Mouse (Mus musculus) hindbrain, embryonic 11.5 days (tissue): Measurements from ENCODE around the gene Hsp90ab1. TPM values are rescaled to one million over a fixed set of nuclear protein-coding genes. Genes with fewer than 3 reads are reported as not detected.
A peak's percentile ranks its signal among the peaks of the same experiment; 100 is the strongest.

Experiments
- ATAC-seq: fragments of 200-750 bp; cut with Nextera tagmentation; 2 replicates; pipeline ENCODE4 v1.8.0; 2017; ENCODE audit warnings: mild to moderate bottlenecking, moderate TSS enrichment, moderate library complexity; ENCODE audit not compliant: low FRiP score
- DNase-seq: peaks from one replicate; pipeline ENCODE4 v3.0.0-alpha.2; 2015; ENCODE audit warnings: low spot score
- H3K27ac ChIP-seq: fragments of 300-500 bp; sonication (generic); 2 replicates; pipeline ENCODE4 v1.5.1; 2014; ENCODE audit warnings: mild to moderate bottlenecking, low read depth, low read length
- H3K27me3 ChIP-seq: fragments of 300-500 bp; sonication (generic); 2 replicates; pipeline ENCODE4 v1.6.1; 2014; ENCODE audit warnings: mild to moderate bottlenecking, low read length, moderate library complexity, mixed read lengths; ENCODE audit not compliant: control insufficient read depth, insufficient read depth
- H3K36me3 ChIP-seq: fragments of 300-500 bp; sonication (generic); 2 replicates; pipeline ENCODE4 v1.6.1; 2014; ENCODE audit warnings: mild to moderate bottlenecking, low read length, moderate library complexity, mixed read lengths; ENCODE audit not compliant: control insufficient read depth, insufficient read depth
- H3K4me1 ChIP-seq: fragments of 300-500 bp; sonication (generic); replicated peaks from 2 replicates; pipeline ENCODE4 v1.6.1; 2014; ENCODE audit warnings: low read length, mixed read lengths; ENCODE audit not compliant: control insufficient read depth, insufficient read depth
- H3K4me2 ChIP-seq: fragments of 300-500 bp; sonication (generic); replicated peaks from 2 replicates; pipeline ENCODE4 v1.6.1; 2014; ENCODE audit warnings: mild to moderate bottlenecking, low read depth, low read length
- H3K4me3 ChIP-seq: fragments of 300-500 bp; sonication (generic); 2 replicates; pipeline ENCODE4 v1.5.1; 2014; ENCODE audit warnings: low read depth, low read length
- H3K9ac ChIP-seq: fragments of 300-500 bp; sonication (generic); 2 replicates; pipeline ENCODE4 v1.6.1; 2014; ENCODE audit warnings: low read depth, low read length
- H3K9me3 ChIP-seq: fragments of 300-500 bp; sonication (generic); 2 replicates; pipeline ENCODE4 v1.6.1; 2016; ENCODE audit warnings: low read length; ENCODE audit not compliant: control insufficient read depth
- WGBS: fragments of 180-500 bp; shearing (Covaris S2); extraction: QIAGEN DNeasy Blood & Tissue Kit; methylation state at CpG from one replicate; pipeline ENCODE4 v1.1.7; 2014; 5-methylcytosine and 5-hydroxymethylcytosine counted together
- polyA plus RNA-seq: library from polyadenylated mRNA; unstranded; fragments of >200 nt; fragmentation: Nextera tagmentation; extraction: Ambion mirVana; gene quantifications from 2 replicates; pipeline ENCODE4 v1.2.1, GENCODE M21; 2014

Gene Hsp90ab1
- polyA plus RNA-seq, 1 experiment from 2014 or later, result 1,644 TPM

- Histone ChIP-seq H3K9me3 (no peaks in the 10 kb centered on the region), H3K4me1 (peaks cover 15% of the 10 kb centered on the region), H3K27me3 (peaks cover 15% of the 10 kb centered on the region), H3K36me3 (no peaks in the 10 kb centered on the region), H3K9ac (no peak overlapping the region), H3K27ac (no peak overlapping the region), H3K4me3 (no peak overlapping the region), H3K4me2 (peak overlapping the region; percentile 70; the same call in 1 of the 2 replicates)
- ATAC-seq (no peak), DNase-seq (peak; percentile 18)
- 57% methylated on average over 3 of the region's 3 CpGs for WGBS
These were observed 25.8 kb upstream of the Hsp90ab1 start for GRCm38 (mm10) chr17:45598891-45599290.

- no peak overlapping the region for H3K4me2 ChIP-seq
- peaks cover 15% of the 10 kb centered on the region for H3K27me3 ChIP-seq
- ATAC-seq, result no peak
- no peak overlapping the region for H3K4me3 ChIP-seq
- 93% methylated on average over 2 of the region's 2 CpGs for WGBS
- no peak overlapping the region for H3K9ac ChIP-seq
- peaks cover 16% of the 10 kb centered on the region for H3K4me1 ChIP-seq
- no peak for DNase-seq
- H3K9me3 ChIP-seq, result no peaks in the 10 kb centered on the region
- no peaks in the 10 kb centered on the region for H3K36me3 ChIP-seq
- H3K27ac ChIP-seq, result no peak overlapping the region
These were observed 25.3 kb upstream of the Hsp90ab1 start for GRCm38 (mm10) chr17:45598376-45598775.

GRCm38 (mm10) chr17:45597787-45598186, 24.7 kb upstream of the Hsp90ab1 start:
- Histone ChIP-seq H3K27me3 (peaks cover 15% of the 10 kb centered on the region), H3K4me1 (peaks cover 17% of the 10 kb centered on the region), H3K27ac (no peak overlapping the region), H3K9me3 (no peaks in the 10 kb centered on the region), H3K36me3 (no peaks in the 10 kb centered on the region), H3K4me3 (no peak overlapping the region), H3K4me2 (no peak overlapping the region), H3K9ac (no peak overlapping the region)
- 44% methylated on average over 3 of the region's 3 CpGs for WGBS
- ATAC-seq (no peak), DNase-seq (peak; percentile 45)

- H3K27ac ChIP-seq, result peak overlapping the region; percentile 51
- H3K4me1 ChIP-seq, result peaks cover 17% of the 10 kb centered on the region
- no peaks in the 10 kb centered on the region for H3K36me3 ChIP-seq
- H3K4me3 ChIP-seq, result no peak overlapping the region
- DNase-seq (peak; percentile 68), ATAC-seq (peak; percentile 22; the same call in 1 of the 2 replicates)
- no peak overlapping the region for H3K9ac ChIP-seq
- H3K4me2 ChIP-seq, result no peak overlapping the region
- H3K9me3 ChIP-seq, result no peaks in the 10 kb centered on the region
- WGBS, result 23% methylated on average over 11 of the region's 11 CpGs
- H3K27me3 ChIP-seq, result peaks cover 15% of the 10 kb centered on the region
These were observed 23.7 kb upstream of the Hsp90ab1 start for GRCm38 (mm10) chr17:45596631-45597396.

GRCm38 (mm10) chr17:45595736-45596390, 22.8 kb upstream of the Hsp90ab1 start:
- peak; percentile 21; the same call in 1 of the 2 replicates for ATAC-seq
- Histone ChIP-seq H3K27me3 (peaks cover 8% of the 10 kb centered on the region), H3K4me2 (peak overlapping the region; percentile 98), H3K4me3 (peak overlapping the region; percentile 54), H3K4me1 (peaks cover 14% of the 10 kb centered on the region), H3K9ac (peak overlapping the region; percentile 65), H3K36me3 (no peaks in the 10 kb centered on the region), H3K27ac (no peak overlapping the region), H3K9me3 (no peaks in the 10 kb centered on the region)
- WGBS, result 1% methylated on average over 23 of the region's 23 CpGs
- DNase-seq, result peak; percentile 40

- Histone ChIP-seq H3K27me3 (peaks cover 4% of the 10 kb centered on the region; the same call in 1 of the 2 replicates), H3K9me3 (no peaks in the 10 kb centered on the region), H3K4me3 (peak overlapping the region; percentile 54), H3K9ac (peak overlapping the region; percentile 65), H3K4me1 (peaks cover 14% of the 10 kb centered on the region), H3K27ac (no peak overlapping the region), H3K36me3 (no peaks in the 10 kb centered on the region), H3K4me2 (peak overlapping the region; percentile 98)
- ATAC-seq (peak; percentile 76), DNase-seq (peak; percentile 77)
- WGBS, result under 1% methylated on average over 56 of the region's 58 CpGs
These were observed 22.0 kb upstream of the Hsp90ab1 start for GRCm38 (mm10) chr17:45594881-45595735.

GRCm38 (mm10) chr17:45594195-45594594, 21.1 kb upstream of the Hsp90ab1 start:
- 42% methylated on average over 8 of the region's 8 CpGs for WGBS
- Histone ChIP-seq H3K9me3 (no peaks in the 10 kb centered on the region), H3K9ac (peak overlapping the region; percentile 11; the same call in 1 of the 2 replicates), H3K36me3 (no peaks in the 10 kb centered on the region), H3K4me1 (peaks cover 12% of the 10 kb centered on the region), H3K4me2 (peak overlapping the region; percentile 98; the same call in 1 of the 2 replicates), H3K27me3 (peaks cover 4% of the 10 kb centered on the region; the same call in 1 of the 2 replicates), H3K4me3 (peak overlapping the region; percentile 54), H3K27ac (no peak overlapping the region)
- DNase-seq (no peak), ATAC-seq (no peak)

- no peaks in the 10 kb centered on the region for H3K36me3 ChIP-seq
- peaks cover 4% of the 10 kb centered on the region; the same call in 1 of the 2 replicates for H3K27me3 ChIP-seq
- H3K4me3 ChIP-seq, result no peak overlapping the region
- 16% methylated on average over 8 of the region's 8 CpGs for WGBS
- peak overlapping the region; percentile 14; the same call in 1 of the 2 replicates for H3K4me2 ChIP-seq
- H3K4me1 ChIP-seq, result peaks cover 12% of the 10 kb centered on the region
- no peak overlapping the region for H3K9ac ChIP-seq
- no peak for DNase-seq
- no peak overlapping the region for H3K27ac ChIP-seq
- ATAC-seq, result no peak
- no peaks in the 10 kb centered on the region for H3K9me3 ChIP-seq
These were observed 20.4 kb upstream of the Hsp90ab1 start for GRCm38 (mm10) chr17:45593479-45593878.
